Mouse (Mus musculus): ENCODE measurements around the gene Bcl2l13.

DNA sequence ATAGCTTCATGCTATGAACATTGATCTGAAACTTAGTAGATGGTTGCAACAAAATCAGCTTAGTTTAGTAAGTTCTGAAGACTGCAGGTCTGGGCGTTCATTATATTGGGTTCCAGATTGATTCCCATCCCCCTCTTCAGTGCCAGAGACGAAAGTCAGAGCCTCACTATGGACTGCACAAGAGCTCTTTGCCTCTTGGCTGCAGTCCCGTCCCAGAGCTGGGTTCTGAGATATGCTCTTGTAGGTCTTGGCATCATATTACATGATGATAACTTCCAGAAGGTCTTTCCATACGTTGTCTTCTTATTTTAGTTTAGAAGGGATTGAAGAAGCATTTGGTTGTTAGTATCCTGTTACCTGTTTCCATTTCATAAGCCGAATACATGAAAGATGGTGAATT lies 43.0 kb downstream of the Bcl2l13 start:
- TF ChIP-seq CTCF (IDR thresholded peaks at IDR 0.05; ENCODE audit: low read depth, low read length): no peak
- TF ChIP-seq POLR2A (IDR thresholded peaks at IDR 0.05; ENCODE audit: extremely low read depth, insufficient read depth, low read length): no peak
